Mouse (Mus musculus): ENCODE results near the gene Gosr2.

Gosr2 gene

DNA sequence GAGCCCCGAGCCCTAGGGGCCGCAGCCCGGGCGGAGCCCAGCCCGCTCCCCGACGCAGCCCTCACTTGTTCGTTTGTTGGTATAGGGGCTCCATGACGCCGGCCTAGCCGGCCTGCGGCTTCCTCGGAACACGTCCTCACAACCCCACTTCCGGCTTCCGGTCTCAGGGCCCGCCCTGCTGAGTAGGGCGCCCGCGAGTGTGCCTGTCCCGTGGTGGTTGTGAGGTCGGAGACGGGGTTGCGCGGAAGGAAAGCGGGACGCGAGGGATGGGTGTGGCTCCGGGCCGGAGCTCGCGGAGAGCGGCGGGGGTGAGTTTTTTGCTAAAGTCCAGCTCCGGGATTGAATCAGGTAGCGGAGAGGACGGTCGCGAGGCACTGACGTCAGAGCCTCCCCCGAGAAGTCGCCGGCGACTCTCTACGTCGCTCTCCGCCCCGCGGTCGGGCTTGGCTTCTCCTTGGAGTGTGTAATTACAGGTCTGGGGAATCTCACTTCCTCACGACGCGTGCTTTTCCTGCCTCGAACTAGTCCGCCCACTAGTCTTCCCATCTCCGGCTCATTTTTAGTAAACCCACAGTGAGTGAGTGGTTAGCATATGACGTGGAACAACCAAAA, at the start of gene Gosr2:
TSS of gene Gosr2 (minus strand) at position 334 of the 612 bp plus-strand sequence.
- peak; percentile 77 for DNase-seq (ENCODE audit: low read depth, low spot score)

DNA sequence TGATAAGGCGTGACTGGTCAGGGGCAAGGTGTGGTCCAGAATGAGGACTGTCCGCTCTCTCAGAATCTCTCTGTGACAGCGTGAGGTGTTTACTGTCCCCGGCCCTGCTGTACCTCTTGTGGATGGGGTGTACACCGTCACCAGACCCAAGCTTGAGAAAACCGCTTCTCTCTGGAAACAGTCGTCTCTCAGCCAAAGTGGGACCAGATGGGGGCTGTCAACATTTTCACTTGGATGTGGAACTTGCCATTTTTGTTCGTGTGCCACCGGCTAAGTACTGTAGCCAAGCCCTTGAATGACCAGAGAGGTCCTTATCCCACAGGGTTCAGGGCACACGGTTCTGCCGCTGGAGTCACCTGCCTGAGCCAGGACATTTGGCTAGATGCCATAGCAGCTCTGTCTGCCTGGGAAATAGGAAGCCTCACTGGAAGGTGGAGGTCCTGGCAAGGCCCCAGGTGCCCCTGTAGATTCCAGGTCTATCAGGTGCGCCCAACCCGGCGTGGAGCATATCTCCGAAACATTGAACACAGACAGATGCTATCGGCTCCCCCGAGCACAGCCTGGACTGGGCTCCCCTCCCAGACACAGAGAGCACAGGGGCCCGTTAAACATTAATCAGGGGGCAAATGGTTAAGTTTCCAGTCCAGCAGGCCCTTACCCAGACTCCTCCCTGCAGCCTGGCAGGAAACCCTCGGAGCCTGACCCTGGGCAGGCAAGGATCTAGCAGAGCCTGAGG, 37.5 kb upstream of the Gosr2 start:
- DNase-seq (ENCODE audit: low read depth, low spot score): no peak

DNA sequence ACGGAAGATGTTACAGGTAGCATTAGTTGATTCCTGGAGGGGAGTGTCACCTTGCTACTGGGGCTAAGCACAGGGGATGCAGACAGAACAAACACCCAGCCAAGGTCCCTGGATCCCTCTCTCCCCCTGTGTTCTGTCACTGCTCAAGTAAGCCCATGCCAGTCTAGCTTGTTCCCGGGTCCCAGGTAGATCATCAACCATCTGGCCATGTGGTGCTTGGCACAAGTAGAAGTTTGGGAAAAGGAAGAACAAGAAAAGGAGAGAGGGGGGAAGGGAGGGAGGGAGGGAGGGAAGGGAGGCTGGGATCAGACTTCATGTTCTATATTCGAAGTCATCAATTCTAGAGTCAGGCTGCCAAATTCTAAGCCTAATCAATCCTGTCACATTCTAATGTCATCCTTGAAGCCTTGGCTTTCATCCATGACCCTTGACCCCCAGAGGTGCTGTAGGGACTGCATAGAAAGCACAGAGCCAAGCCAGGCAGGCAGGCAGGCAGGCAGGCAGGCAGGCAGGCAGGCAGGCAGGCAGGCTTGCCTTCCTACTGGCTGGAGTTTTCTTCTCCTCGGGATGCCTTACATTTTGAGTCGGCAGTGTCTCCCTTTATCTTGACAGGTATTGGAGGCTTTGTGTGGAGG, 36.8 kb upstream of the Gosr2 start:
- DNase-seq (ENCODE audit: low read depth, low spot score): no peak

DNA sequence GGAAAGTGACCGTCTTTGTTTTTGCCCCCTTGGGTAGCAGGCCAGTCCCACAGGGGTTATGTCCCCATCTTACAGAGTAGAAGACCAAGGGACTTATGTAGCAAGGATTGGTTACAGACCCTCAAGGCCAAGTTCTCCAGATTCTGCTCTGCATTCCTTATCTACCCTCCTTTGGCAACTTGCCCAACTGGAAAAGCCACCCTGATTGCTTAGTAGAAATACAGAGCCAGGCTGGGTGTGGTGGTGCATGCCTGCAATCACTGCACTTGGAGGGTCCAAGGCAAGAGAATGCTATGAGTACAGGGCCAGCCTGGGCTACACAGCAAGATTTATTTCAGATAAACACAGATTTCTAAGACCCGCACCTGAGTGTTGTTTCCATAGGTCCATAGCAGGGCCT, 36.3 kb upstream of the Gosr2 start:
- no peak for DNase-seq (ENCODE audit: low read depth, low spot score)

DNA sequence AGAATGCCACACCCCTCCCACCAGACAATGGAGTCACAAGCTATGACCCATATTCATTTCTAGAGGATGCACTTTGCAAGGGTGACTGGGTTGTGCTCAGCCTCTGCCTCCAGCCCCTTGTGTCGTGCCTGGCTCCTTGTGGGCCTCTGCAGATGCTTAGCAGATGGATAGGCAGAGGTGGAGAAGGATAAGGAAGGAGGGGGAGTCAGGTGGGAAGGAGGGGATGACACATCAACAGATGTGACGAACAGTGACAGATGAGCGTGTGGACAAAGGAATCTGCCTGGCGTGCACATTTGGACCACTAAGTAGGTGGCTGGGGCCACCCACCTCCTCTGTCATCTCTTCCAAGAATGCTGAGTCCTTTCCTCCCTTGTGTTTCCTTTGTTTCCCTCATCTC, 35.4 kb upstream of the Gosr2 start:
- DNase-seq (ENCODE audit: low read depth, low spot score): no peak

DNA sequence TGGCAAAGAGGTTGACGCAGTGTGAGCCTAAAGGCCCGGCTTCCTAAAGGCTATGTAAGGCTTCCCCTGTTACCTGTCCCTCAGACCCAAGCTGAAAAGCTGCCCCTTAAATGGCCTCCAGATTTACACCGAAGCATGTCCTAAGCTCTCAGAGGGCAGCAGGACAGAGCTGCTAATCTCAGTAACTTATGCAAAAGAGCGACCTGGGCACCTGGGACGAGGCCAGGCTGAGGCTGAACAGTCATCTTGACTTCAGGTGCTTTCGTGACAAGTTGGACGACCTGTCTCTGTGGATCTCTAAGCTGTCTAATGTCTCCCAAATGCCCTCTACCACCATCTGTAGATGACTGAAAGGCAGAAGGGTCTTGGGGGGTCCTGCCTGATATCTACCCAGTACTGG, 34.6 kb upstream of the Gosr2 start:
- peak; percentile 30 for DNase-seq (ENCODE audit: low read depth, low spot score)

DNA sequence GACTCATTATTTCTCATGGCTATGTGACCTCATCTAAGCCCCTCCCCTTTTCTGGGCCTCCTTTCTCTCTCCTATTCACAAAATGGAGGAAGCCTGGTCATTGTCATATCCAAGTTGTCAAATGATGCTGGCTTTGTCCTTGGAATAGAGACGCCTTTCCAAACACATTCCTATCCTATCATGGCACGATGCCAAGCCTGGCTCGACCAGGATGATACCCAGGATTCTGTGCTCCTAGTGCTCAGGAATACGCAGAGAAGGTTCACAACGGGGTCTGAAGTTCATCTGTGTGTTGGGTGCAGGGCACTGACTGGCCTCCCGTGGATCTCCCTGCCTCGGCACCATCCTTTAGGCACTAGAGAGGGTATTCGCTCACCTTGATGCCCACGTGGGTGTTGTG, 33.9 kb upstream of the Gosr2 start:
- DNase-seq (ENCODE audit: low read depth, low spot score): no peak

GRCm38 (mm10) chr11:103729282-103729985, 31.7 kb upstream of the Gosr2 start:
- no peak for DNase-seq (ENCODE audit: low read depth, low spot score)

GRCm38 (mm10) chr11:103724331-103724771, 26.7 kb upstream of the Gosr2 start:
- DNase-seq (ENCODE audit: low read depth, low spot score): no peak

DNA sequence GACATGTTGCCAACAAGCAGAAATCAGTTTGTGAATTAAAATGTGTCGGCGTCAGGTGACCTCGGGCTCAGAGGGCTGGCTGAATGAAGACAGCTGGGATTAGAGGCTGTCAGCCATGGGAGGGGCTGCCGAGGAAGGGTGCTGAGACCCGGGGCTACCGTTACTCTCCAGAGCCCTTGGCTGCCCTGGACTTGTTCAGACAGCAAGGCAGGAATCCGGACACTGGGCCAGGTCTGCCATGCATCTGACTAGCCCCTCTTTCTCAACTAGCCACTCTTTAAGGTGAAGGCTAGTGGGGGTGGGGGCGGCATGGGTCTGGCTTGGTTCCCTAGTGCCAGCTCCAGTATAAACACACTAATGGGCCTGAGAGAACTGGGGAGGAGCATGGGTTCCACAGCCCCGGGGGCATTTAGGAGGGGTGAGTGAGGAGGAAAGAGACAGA, 24.4 kb upstream of the Gosr2 start:
- no peak for DNase-seq (ENCODE audit: low read depth, low spot score)

GRCm38 (mm10) chr11:103721468-103722039, 23.9 kb upstream of the Gosr2 start:
- DNase-seq (ENCODE audit: low read depth, low spot score): no peak

DNA sequence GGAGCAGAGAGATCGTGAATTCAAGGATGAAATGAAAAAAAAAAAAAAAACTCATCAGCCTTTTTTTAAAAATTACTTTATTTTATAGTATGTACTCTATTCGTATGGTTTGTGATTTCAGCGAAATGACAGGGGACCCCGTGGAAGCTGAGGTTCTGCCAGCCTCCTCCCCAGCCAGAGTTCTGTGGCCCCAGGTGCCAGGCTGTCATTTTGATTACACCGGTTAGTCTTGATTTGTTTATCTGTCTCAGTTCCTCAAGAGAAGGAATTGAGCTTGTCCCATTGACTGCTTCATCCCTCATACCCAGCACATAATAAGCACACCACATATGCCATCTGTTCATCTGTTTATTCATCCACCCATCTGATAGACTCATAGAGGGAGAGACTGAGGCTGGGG, 21.7 kb upstream of the Gosr2 start:
- no peak for DNase-seq (ENCODE audit: low read depth, low spot score)

DNA sequence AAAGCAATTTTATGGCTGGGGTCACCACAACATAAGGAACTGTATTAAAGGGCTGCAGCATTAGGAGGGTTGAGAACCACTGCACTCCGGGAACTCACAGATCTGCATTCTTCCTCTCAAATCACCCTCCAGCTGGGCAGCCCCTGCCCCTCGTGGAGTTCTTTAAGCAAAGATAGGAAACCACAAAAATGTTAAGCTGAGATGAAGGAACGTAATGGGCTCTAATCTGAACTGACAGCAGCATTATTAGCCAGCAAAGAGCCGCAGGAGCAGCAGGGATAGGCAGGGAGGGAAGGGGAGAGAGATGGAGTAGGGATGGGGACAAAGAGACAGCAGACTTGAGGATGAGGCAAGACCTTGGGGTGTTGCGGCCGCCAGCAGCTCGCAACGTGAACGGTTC, 19.3 kb upstream of the Gosr2 start:
- DNase-seq (ENCODE audit: low read depth, low spot score): no peak

GRCm38 (mm10) chr11:103714074-103714473, 16.4 kb upstream of the Gosr2 start:
- no peak for DNase-seq (ENCODE audit: low read depth, low spot score)

DNA sequence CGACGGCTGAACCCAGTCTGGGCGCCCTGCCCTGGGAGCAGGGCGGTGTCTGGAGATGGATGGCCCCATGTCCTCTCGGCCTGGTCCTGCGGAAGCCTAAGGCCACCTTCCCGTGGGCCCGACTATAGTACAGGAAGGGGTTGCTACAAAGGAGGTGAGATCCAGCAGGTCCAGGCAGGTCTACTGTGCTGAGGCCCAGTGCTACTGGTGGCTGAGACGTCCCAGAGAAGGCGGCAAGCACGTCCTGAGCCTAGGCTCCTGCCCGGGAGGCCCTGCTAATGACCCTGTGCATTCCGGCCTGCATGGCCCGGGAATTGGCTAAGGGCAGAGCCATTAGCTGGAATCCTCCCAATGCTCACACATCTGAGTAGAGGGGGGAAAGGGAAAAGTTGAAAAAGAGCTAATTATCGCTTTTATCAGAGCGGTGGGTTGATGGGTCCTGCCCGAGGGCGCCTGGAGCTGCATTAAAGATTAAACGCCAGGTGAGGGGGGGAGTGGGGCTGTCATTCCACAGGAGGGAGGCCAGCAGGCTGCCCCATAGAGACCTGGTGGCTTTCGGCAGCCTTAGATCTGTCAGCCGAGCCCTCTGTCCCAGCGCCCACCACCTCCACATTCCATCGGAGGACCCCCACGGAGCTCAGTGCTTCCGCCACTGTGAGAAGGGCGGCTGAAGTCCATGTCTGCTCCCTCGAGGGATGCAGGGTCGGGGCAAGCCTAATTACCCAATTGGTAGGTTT, 14.3 kb upstream of the Gosr2 start:
- DNase-seq (ENCODE audit: low read depth, low spot score): no peak

- DNase-seq (ENCODE audit: low read depth, low spot score): no peak
These were observed 12.3 kb upstream of the Gosr2 start for GRCm38 (mm10) chr11:103709982-103710381.

GRCm38 (mm10) chr11:103707005-103707404, 9.3 kb upstream of the Gosr2 start:
- DNase-seq (ENCODE audit: low read depth, low spot score): no peak

DNA sequence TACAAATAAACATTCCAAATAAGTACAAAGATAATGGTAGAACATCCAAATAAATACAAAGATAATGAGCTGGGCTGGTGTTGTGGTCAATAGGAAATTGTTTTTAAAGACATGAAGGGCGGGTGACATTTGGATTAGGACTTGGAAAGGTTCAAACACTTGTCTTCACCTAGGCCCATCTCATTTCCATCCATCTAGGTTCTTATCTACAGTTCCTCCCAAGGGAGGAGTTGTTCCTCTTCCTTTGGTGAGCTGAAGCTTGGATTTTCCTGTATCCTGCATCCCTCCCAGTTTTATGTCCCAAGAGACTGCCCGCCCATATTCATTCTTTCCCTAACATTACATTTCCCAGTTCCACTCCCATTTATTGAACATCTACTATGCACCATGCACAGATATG, 528 bp upstream of the Gosr2 start:
- DNase-seq (ENCODE audit: low read depth, low spot score): no peak

GRCm38 (mm10) chr11:103696851-103697564, 690 bp downstream of the Gosr2 start:
- no peak for DNase-seq (ENCODE audit: low read depth, low spot score)

GRCm38 (mm10) chr11:103693241-103693640, 4.5 kb downstream of the Gosr2 start:
- DNase-seq (ENCODE audit: low read depth, low spot score): no peak

DNA sequence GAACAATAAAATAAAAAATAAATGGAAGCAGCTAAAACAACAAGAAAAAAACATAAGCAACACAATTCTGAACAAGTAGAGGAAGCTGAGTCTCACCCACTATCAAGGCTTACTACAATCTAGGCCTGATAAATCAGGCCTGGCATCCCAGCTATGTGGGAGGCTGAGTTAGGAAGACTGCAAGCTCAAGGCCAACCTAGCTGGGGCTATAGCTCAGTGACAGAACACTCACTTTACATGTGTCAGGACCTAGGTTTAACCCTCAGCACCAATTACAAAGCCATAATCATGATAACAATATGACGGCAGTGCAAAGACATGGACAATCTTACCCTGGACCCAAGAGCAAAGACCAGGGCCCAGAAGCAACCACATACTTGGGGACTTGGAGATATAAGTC, 6.7 kb downstream of the Gosr2 start:
- no peak for DNase-seq (ENCODE audit: low read depth, low spot score)
